Mouse (Mus musculus) thymus, adult 2 months (tissue): ENCODE measurements around the gene Chrnd. TPM values are rescaled to one million over a fixed set of nuclear protein-coding genes. Genes with fewer than 3 reads are reported as not detected.

ENCODE experiments used
- DNase-seq: peaks from one replicate; pipeline ENCODE4 v3.0.0; 2021
- H3K27ac ChIP-seq: fragments of 200-500 bp; 2 replicates; pipeline ENCODE4 v1.5.1; 2012; ENCODE audit warnings: low read length, control low read depth; ENCODE audit not compliant: control insufficient read depth, insufficient read depth
- H3K27me3 ChIP-seq: fragments of 200-500 bp; 2 replicates; pipeline ENCODE4 v1.6.1; 2012; ENCODE audit warnings: mild to moderate bottlenecking, low read length, moderate library complexity, mixed read lengths; ENCODE audit not compliant: control insufficient read depth, insufficient read depth
- H3K36me3 ChIP-seq: fragments of 200-500 bp; 2 replicates; pipeline ENCODE4 v1.6.1; 2012; ENCODE audit warnings: mild to moderate bottlenecking, low read length, moderate library complexity; ENCODE audit not compliant: control insufficient read depth, insufficient read depth
- H3K4me1 ChIP-seq: fragments of 200-500 bp; replicated peaks from 2 replicates; pipeline ENCODE4 v1.6.1; 2012; ENCODE audit warnings: low read length; ENCODE audit not compliant: control insufficient read depth, insufficient read depth
- H3K4me3 ChIP-seq: fragments of 200-500 bp; 2 replicates; pipeline ENCODE4 v1.5.1; 2012; ENCODE audit warnings: mild to moderate bottlenecking, low read length, control low read depth, moderate library complexity; ENCODE audit not compliant: control insufficient read depth, insufficient read depth
- CTCF ChIP-seq: fragments of 200-500 bp; IDR thresholded peaks from 2 replicates; pipeline ENCODE4 v1.5.1; 2012; ENCODE audit warnings: mild to moderate bottlenecking, control low read depth, low read length, moderate library complexity, borderline replicate concordance; ENCODE audit not compliant: control insufficient read depth, poor library complexity, insufficient read depth; ENCODE audit errors: extremely low read depth
- POLR2A ChIP-seq: fragments of 200-500 bp; IDR thresholded peaks from 2 replicates; pipeline ENCODE4 v1.6.1; 2012; ENCODE audit warnings: mild to moderate bottlenecking, low read length, control low read depth, moderate library complexity; ENCODE audit not compliant: control insufficient read depth, poor library complexity, insufficient read depth; ENCODE audit errors: extremely low read depth
- WGBS: fragments of 180-500 bp; shearing (Covaris S2); methylation state at CpG from one replicate; pipeline ENCODE4 v1.1.7; 2018; 5-methylcytosine and 5-hydroxymethylcytosine counted together
- polyA plus RNA-seq: library from polyadenylated mRNA; depleted of rRNA; stranded (reverse); fragments of >200 nt; gene quantifications from 2 replicates; pipeline ENCODE4 v1.2.3, GENCODE M21; 2012

Gene Chrnd
- polyA plus RNA-seq, 1 experiment, result 0.09 TPM

DNA sequence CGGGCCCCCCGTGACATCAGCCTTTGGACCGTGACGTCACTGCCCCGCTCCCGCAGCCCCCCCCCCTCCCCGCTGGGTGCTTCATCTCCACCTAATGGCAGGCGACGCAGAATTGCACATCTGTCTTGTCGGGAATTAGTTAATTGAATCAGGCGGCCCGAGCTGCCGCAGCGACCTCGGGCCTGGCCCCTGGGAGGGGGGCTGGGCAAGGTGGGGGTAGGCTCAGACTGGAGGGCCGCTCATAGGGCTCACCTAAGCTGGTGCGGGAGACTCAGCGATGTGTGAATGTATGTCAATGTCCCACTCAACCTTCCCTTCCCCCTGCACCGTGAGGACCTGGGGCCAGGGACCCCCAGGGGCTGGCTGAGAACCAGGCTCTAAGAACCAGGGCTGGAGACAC is 19.9 kb upstream of the Chrnd start:
- no peak for DNase-seq
- H3K4me3 ChIP-seq, result no peak overlapping the region
- no peaks in the 10 kb centered on the region; the same call in 1 of the 2 replicates for H3K27me3 ChIP-seq
- H3K27ac ChIP-seq, result no peak overlapping the region
- no peak for TF ChIP-seq CTCF
- TF ChIP-seq POLR2A, result no peak
- no peaks in the 10 kb centered on the region for H3K4me1 ChIP-seq
- WGBS, result 23% methylated on average over 19 of the region's 19 CpGs
- no peaks in the 10 kb centered on the region for H3K36me3 ChIP-seq

GRCm38 (mm10) chr1:87171312-87171711 is 19.1 kb upstream of the Chrnd start:
- Histone ChIP-seq H3K4me1 (no peaks in the 10 kb centered on the region), H3K27me3 (no peaks in the 10 kb centered on the region; the same call in 1 of the 2 replicates), H3K27ac (no peak overlapping the region), H3K36me3 (no peaks in the 10 kb centered on the region), H3K4me3 (no peak overlapping the region)
- 84% methylated on average over 1 of the region's 1 CpGs for WGBS
- TF ChIP-seq CTCF (no peak), POLR2A (no peak)
- DNase-seq, result no peak

DNA sequence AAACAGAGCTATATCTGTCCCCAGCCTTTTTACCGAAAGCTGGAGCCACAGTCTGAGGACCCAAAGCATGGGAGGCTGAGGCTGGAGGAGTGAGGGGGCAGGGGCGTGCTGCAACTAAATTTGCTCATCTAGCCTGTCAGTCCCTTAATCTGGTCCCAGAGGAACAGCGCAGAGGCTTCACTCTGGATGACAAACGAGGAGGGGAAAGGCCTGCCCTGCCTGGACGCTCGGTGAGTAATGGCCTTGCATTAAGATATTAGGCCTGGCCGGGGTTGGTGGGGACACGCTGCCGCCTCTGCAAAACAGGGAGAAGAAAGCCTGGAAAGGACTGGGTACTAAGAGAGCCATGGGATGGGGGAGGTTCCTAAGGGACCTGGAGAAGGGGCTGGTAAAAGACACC is 18.1 kb upstream of the Chrnd start:
- DNase-seq, result no peak
- Histone ChIP-seq H3K4me3 (no peak overlapping the region), H3K27ac (no peak overlapping the region), H3K4me1 (no peaks in the 10 kb centered on the region), H3K36me3 (no peaks in the 10 kb centered on the region), H3K27me3 (no peaks in the 10 kb centered on the region; the same call in 1 of the 2 replicates)
- 81% methylated on average over 9 of the region's 9 CpGs for WGBS
- TF ChIP-seq POLR2A (no peak), CTCF (no peak)

- H3K4me3 ChIP-seq, result no peak overlapping the region
Observed at GRCm38 (mm10) chr1:87174006-87174955, 16.1 kb upstream of the Chrnd start.

DNA sequence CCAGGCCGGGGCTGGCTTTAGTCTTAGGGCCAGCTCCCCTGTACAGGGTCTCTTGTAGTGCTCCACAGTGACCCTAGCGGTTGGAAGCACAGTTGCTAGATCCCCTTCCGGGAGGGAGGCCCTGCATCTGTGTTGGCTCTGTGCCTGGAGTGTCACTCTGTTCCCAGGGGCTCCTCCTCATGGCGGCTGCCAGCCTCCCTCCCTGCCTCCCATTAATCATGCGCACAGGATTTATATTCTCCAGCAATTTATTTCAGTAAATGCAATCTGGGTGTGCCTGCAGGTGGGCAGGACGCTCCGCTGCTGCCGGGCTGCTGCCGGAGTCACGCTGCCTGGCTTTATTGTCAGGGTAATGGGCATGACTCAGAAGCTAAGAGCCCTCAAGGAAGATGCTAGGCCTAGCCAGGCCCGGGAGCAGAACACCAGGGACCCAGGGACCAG is 14.5 kb upstream of the Chrnd start:
- no peaks in the 10 kb centered on the region; the same call in 1 of the 2 replicates for H3K27me3 ChIP-seq
- 34% methylated on average over 11 of the region's 11 CpGs for whole genome bisulfite sequencing

More at GRCm38 (mm10) chr1:87174006-87174955, 16.1 kb upstream of the Chrnd start:
- Histone ChIP-seq H3K4me1 (no peaks in the 10 kb centered on the region), H3K27me3 (no peaks in the 10 kb centered on the region; the same call in 1 of the 2 replicates), H3K36me3 (no peaks in the 10 kb centered on the region), H3K27ac (no peak overlapping the region)
- TF ChIP-seq CTCF (peak; percentile 87), POLR2A (no peak)
- 36% methylated on average over 28 of the region's 28 CpGs for WGBS
- DNase-seq, result peak; percentile 61

GRCm38 (mm10) chr1:87180896-87181295 is 9.5 kb upstream of the Chrnd start:
- TF ChIP-seq POLR2A, result no peak
- no peak for TF ChIP-seq CTCF
- peaks cover 6% of the 10 kb centered on the region; the same call in 1 of the 2 replicates for H3K4me1 ChIP-seq
- WGBS, result 34% methylated on average over 5 of the region's 5 CpGs
- H3K4me3 ChIP-seq, result no peak overlapping the region
- no peaks in the 10 kb centered on the region; the same call in 1 of the 2 replicates for H3K27me3 ChIP-seq
- no peaks in the 10 kb centered on the region for H3K36me3 ChIP-seq
- no peak for DNase-seq
- no peak overlapping the region for H3K27ac ChIP-seq

More for the DNA sequence above, 14.5 kb upstream of the Chrnd start:
- TF ChIP-seq CTCF, result no peak
- TF ChIP-seq POLR2A, result no peak
- Histone ChIP-seq H3K36me3 (no peaks in the 10 kb centered on the region), H3K4me3 (no peak overlapping the region), H3K4me1 (no peaks in the 10 kb centered on the region), H3K27ac (no peak overlapping the region)
- DNase-seq, result no peak
